Mouse (Mus musculus) embryo, embryonic 11.5 days (tissue): ENCODE results near the gene Bsn.
A peak's percentile ranks its signal among the peaks of the same experiment; 100 is the strongest.

Experiments used
- DNase-seq: peaks from one replicate; pipeline ENCODE4 v3.0.0-alpha.2; 2012; ENCODE audit warnings: low read depth, low spot score

Gene Bsn

DNA sequence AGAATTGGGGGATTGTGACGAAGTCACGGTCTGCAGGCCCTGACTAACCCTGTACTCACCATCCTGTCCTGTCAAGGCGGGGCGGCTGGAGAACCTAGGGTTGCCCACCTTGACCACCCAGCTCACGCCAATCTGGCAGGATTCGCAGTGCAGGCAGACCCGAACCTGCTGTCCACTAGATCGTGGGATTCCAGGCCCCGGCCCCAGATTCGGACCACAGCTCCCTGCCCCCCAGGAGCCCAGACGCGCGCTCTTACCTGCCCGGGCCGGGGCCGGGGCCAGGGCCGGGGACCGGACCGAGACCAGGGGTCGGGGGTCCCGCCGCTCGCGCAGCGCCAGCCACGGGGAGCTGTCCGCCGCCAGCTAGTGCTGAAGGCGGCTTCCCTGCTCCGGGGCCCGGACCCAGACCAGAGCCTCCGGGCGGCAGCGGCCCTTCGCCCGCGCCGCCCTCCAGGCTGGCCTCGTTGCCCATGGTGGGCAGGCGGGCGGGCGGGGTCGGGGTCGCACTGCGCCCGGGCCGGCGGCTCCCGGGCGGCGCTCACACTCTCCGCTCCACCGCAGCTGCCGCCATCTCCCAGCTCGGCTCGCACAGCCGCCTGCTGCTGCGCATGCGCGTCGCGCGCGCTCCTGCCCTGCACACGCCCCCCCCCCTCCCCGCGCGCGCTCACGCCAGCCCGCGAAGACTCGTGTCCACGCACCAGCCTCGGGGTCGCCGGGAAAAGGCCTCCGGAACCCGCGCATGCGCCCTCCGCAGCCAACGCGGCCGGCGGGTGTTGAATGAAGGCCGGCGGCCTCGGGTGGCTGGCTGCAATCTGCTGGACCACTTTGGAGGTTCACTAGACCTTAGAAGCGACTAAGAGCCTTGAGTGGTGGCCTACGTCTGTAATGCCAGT is at the start of gene Bsn:
Bsn (minus strand) TSS at position 598 of the 893 bp plus-strand sequence.
- DNase-seq: peak; percentile 66

DNA sequence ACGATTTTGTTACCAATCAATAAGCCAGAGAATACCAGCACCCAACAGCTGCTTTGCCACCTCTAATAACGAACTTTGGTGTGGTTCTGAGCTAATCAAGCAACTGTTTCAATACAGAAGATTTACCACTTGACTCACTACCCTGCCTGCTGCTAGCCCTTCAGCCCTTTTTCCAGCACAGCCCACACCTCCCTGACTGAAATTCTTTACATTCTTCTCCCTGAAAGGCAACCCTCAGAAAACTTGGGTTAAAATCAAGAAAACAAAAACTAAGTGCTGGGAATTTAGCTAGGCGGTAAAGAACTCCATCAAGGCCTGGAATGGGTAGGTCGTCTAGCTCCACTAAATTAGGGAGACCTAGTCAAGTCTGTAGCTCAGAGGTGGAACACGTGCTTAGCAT is 49.8 kb upstream of the Bsn start:
- no peak for DNase-seq

DNA sequence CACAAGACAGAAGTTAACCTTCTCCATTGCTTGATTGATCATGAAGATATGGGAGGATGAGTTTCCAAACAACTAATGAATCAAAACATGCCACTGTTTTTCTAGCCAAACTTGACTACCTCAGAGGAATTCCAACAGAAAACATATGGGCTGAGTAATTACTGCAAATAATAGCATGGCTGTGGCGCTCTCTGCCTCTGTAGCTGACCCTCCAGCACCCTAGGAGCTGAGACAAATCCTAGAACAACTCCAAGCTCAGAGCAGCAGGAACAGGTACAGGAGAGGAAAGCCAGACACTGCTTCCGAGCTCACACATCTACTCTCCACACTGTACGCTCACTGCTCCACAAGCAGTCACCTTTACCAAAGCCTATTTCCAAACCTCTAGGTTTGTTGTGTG is 48.6 kb upstream of the Bsn start:
- no peak for DNase-seq

DNA sequence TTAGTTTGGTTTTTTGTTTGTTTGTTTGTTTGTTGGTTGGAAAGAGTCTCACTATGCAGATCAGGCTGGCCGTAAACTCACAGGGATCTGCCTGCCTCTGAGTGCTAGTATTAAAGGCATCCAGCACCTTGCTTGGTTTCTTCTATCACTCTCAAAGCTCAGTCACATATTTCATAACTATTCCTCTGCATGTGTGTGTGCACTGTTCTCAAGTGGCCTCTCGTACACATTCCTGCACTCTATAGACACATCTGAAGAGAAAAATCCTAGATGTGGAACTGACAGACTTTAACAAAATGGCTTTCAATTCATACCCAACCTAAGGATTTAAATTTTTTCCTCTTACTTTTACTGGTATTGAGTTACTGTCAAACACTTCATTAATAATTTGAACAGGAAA is 48.2 kb upstream of the Bsn start:
- no peak for DNase-seq

DNA sequence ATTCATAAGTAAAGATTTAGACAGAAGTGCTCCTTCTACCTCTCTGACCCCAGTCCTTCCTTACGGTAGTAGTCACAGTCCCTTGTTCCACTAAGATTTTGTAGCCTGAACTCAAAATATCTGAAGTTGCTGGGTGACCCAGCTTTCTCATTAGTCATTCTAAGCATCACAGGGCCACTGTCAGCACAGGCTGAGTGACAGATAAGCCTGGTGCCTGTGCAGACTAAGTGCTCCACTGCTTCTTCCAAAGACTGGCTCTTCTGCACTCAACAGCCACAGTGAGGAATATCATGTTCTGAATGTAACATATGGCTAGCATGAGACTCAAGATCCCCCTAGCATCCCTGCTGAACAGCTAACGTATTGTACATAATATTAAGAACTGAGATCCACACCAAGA is 44.5 kb upstream of the Bsn start:
- no peak for DNase-seq

DNA sequence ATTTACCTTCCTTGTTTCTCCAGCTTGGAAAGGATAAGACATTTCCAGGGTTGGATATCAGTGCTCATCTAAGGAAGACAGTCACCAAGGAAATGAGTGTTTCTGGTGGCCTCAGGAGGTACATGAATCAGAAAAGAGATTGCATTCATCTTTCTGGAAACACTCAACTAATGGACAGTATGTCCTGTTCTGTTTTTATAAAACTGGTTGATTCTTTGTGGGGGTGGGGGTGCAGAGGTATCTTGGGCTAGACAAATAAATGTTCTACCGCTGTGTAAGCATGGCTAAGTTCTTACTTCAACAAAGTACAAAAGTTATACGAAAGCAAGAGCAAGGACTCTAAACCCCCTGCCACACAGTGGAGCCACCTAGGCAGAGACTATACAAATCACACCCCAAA is 42.7 kb upstream of the Bsn start:
- DNase-seq: no peak

DNA sequence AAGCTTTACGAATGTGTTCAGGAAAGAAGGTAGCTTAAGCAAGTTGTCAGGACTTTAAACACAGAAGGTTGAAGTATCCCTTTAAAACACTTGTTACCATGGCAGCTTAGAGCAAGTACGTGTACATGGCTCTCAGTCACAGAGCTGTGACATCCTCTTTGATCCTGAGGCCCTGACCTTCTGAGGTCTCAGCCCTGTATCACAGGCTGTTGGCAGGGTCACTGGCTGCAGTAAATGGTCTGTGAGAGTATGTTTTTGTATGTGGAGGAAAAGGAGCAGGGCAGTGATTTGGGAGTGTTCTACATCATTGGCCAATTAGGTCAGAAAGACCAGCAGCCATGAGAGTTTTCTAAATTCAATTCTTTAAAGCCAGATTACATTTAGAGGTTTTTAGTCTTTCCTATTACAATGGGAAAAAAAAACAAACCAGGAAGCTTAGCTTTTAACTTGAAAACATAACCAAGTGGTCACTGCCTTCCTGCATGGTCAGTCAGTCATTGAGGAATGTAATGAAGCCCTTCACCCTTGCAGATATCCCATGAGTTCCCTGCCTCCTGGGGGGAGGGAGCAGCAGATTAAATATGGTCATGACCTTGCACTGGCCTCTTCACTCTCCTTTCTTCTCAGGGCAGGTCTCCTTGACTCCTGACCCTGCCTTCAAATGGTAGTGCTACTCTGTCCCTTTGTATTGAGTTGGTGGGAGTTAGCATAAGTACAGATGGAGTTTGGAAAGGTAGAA is 37.9 kb upstream of the Bsn start:
- DNase-seq: no peak

DNA sequence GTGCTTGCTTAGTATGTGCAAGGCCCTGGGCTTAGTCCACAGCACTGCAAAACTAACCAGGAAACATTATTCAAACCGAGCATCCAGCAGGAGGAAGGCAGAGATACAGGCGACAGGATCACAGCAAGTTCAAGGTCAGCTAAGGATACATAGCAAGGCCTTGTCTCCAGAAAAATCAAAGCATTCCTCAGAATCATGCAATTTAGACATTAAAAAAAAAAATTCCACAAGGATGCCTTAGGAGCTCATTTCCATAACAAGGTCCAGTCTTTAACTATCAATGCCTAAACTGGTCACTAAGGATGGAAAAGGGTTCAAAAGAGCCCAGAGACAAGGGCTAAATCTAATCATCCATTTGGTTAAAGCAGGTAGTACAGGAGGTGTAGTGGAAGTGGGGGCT is 35.0 kb upstream of the Bsn start:
- DNase-seq: no peak

DNA sequence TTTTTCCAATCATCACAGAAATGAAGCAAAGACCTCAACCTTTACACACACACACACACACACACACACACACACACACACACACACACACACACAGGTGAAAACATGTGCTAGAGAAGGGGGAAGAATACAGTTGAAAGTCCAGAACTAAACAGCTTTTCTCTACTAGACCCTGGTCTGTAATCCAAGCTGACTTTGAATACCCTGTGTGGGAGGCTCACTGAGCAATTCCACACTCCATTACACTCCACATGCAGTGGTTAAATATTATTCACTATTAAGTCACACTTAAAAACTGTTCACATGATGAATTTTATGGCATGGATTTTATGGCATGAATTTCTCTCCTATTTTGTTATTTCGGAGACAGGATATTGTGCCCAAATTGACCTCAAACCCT is 33.4 kb upstream of the Bsn start:
- DNase-seq: no peak

DNA sequence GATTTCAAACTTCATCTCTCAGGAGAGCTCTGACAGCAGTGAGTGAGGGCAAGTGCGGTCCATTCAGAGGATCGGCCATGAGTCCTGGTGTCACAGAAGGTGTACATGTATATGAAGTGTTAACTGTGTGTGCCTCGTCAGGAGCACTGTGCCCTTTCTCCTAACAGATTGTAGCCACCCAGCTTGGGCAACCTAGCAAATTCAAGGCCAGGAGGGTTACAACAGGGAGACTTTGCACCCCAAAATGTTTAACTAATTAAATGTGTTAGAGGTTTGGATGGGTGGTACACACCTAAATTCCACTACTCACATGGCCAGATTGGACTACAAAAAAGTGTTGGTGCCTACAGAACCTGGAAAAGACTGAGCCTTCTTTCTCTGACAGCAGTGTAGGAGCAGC is 31.4 kb upstream of the Bsn start:
- no peak for DNase-seq

DNA sequence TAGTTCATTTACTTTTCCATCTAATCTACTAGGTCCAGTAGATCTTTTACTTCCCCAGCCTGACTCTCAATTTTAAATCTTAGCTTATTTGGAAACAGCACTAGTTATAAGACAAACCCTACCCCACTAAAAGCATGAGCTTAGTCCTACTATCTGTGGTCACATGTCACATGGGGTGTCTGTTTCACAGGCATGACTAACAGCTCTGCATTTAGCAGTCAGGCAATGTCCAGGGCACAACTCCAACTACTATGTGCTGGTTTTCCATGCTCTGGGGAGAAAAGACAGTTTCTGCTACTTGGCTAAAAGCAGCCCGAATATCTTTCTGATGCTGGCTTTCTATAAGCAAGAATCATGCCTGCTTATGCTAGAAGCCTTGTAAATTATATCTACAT is 30.2 kb upstream of the Bsn start:
- no peak for DNase-seq

DNA sequence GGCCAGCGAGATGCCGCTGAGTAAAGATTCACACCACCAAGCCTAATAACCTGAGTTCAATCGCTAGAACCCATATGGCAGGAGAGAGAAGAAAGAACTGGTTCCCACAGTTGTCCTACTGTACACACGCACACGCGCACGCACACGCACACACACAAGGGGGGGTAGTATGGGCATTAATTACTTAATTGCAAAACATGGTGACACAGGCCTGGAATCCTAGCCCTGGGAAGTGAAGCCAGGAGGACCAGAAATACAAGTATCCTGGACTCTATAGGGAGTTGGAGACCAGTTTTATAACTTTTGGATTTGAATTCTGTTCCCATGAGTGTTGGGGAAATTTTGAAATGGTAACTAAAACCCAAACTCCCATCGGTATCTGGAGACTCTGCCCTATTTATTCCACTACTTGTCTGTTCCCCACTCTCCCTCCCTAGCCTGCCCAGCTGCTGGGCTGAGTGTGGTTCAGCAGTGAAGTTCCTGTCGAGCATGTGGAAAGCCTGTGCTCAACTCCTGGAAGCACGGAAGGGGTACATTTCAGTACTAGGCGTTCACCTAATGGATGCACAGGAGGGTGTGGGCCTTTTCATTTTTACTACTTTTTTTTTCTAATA is 29.7 kb upstream of the Bsn start:
- no peak for DNase-seq

DNA sequence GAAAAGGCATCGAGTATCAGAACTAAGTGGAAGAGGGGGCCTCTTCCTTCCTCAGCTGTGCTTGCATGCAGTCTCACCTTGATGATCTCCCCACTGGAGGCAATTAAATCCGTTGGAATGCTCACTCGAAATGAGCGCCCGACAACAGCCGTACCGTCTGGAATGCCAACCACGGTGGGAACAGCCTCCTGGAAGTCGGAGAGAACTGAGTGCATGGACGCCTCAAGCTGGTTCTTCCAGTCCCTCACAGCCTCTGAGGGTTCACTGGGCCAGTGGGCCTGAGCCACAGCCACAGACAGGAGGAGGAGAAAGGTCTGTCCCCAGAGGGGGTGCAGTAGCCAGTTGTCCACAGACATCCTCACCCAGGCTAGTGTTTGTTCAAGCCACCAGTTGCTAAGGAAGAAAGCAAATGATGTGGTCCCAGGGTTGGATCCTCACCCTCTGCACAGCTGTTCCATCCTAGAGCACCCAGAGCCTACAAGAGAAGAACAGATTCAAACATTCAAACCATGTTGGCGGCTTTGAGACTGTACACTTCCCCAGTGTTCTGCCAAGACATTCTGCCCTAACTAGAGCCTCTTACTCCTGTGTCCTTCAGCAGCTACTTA is 27.9 kb upstream of the Bsn start:
- DNase-seq: no peak

DNA sequence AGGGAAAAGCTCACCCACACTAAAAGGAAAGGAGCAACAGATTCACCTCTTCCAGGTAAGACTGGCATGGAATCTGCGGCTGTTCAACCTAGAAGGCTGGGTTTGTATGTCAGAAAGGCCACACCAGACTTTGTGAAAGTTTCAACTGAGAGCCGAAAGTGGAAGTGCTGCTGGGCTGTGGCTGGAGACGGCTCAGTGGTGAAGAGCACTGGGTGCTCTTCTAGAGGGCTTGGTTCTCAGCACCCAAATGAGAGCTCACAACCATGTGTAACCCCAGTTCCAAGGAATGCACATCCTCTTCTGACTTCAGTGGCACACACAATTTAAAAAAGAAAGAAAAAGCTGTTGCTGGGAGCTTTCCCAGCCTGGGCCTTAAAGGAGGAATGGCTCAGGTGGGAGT is 27.2 kb upstream of the Bsn start:
- DNase-seq: no peak

DNA sequence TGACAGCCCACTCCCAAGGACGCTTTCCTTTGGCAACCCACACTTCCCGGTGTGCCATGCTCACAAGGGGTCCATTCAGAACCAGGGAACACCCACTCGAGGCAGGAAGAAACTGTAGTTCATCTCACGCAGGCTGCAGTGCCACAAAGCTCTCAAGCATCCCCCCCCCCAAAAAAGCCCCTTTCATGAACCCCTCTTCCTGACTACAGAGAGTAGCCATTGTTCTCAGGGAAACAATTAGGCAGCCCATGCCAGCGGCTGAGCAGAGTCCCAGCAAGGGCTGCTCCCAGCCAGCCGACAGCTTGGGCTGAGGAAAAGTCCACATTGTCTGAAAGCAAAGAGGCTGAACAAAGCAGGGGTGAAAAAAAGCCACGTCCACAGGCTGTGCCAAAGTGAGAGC is 22.9 kb upstream of the Bsn start:
- no peak for DNase-seq

DNA sequence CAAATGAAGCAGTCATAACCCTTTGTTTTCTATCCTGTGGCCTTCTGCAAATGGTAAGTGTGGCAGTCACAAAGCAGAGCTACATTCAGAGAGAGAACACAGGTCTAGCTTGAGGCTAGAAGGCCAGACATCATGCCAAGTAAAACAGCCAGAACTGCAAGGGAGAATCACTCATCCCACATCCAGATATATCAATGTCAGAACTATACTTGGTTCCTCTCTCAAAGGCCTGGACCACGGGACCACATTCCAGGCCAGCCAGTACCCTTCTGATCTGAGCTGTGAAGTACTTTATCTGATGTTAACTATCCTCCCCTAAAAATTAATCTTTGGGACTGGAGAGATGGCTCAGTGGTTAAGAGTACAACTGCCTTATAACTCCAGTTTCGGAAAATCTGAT is 22.2 kb upstream of the Bsn start:
- DNase-seq: no peak

DNA sequence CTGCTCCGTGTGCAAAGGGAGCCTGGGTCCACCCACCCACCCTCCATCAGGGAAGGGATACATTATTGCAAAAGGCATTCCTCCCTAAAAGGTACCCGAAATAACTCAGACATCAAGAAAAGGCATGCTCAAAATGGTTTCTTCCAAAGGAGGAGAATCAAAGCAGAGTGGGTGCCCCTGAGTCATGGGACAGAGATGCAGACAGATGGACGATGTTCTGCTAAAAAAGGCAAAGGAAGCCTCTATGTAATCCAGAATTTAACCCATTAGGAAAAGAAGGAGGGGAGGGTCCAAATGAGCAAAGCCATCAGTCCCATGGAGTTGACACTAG is 15.4 kb upstream of the Bsn start:
- DNase-seq: no peak

DNA sequence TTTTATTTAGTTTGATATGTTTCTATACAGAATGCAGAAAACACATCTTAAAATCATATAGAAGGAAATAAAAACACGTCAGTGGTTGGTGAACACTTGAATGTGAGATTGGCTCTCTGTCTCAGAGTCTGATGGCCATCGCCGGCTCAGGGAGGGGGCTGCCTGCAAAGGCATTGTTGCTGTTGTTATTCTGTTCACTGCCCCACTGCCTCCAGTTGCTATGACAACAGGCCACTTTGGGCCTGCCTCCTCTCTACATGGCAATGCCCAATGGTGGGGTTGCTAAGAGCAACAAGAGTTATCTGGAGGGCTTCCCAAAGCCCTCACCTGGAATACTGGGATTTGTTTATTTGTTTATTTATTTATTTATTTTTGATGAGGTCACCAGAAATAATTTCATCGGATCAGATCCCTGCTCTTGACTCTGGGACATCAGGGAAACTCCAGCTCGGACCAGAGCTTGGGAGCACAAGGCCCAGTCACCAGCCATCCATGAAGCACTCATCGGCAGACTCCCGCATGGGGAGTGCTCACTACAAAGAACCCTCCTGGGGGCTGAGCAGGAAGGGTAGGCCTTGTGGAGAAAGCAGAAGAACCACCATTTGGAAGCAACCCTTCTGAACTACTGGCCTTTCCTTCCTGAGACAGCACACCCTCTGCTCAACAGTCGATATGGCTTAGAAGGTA is 14.8 kb upstream of the Bsn start:
- no peak for DNase-seq

DNA sequence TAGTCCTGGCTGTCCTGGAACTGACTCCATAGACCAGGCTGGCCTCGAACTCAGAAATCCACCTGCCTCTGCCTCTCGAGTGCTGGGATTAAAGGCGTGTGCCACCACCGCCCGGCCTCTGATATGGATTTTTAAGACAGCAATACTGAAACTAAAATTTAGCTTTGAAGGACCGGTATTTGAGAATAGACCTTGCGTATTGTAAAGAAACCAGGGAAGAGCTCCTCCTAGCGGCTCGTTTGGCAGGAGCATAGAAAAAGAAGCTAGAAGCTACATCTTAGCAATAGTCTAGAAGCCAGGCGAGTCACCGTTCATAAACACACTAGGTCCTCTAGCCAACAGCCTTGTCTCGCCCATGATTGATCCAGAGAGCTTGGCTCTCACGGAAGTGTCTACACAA is 12.8 kb upstream of the Bsn start:
- DNase-seq: peak; percentile 44

DNA sequence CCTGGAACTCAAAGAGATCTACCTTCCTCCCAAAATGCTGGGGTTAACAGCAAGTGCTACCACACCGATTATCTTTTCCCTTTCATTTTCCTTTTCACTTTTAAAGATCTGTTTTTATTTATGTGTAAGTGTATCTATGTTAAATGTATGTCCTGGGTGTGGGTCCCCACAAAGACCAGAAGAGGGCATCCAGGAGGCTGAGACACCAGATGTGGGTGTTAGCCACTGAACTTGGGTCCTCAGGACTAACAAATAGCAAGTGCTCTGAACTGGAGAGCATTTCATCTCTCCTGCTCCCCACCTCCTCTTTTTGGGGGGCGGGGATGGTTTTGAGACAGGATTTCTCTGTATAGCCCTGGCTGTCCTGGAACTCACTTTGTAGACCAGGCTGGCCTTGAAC is 12.0 kb upstream of the Bsn start:
- DNase-seq: no peak

DNA sequence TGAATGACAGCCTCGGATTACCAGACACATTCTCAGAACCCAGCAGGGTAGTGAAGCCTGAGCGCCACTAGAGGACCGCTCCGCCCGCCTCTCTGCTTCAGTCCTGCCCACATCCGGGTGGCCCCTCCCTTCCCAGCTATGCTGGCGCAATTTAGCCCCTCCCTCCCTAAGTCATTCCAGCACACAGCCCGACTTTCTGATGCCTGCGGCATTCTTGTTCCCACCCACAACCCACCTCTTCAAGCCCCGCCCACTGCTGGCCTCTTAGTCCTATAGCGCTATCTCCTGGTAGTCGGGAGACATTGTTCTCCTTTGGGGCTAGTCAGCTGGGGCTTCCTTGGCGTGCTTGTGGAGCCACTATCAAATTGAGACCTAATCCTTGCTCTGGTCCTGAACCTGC is 11.0 kb upstream of the Bsn start:
- peak; percentile 92 for DNase-seq

DNA sequence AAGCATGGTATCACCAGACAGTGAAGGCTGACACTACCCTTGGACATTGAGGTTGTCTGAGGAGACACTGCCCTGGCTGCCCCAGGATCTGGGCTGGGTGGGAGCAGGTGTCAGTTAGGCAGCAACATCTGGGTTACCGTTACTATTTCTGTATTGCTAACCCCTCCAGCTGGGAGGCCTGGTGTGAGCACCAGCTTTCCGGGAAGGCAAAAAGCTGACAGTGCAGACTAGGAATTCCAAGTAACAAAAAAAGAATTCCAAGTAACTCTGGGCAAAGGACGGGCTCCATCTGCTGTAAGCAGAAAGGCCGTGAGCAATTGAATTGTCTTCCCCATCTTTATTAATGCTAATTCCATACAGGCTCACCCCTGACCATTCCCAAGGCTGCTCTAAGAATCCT is 8.4 kb upstream of the Bsn start:
- DNase-seq: no peak
